Mouse (Mus musculus): ENCODE results near the gene Trpm3.
A peak's percentile ranks its signal among the peaks of the same experiment; 100 is the strongest.

The Trpm3 gene

DNA sequence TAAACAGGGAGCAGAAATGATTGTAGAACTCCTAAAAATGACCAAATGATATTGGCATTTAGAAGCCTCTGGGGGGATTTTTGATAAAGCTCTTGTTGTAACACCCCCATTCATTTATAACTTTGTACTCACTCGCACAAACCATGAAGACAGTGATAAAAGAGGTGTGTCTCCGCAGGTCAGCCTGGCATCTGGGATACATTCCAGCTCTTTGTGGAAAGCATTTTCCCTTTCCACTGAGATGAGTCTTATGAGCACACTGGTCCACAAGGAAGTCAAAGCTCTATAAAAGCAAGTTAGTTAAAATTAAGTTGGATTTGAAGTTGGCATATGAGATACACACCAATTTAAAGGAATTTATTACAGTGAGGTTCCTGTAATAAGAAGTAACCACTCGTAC, 600.4 kb downstream of the Trpm3 start:
- no peak for DNase-seq (ENCODE audit: low spot score in 2 of 2)

DNA sequence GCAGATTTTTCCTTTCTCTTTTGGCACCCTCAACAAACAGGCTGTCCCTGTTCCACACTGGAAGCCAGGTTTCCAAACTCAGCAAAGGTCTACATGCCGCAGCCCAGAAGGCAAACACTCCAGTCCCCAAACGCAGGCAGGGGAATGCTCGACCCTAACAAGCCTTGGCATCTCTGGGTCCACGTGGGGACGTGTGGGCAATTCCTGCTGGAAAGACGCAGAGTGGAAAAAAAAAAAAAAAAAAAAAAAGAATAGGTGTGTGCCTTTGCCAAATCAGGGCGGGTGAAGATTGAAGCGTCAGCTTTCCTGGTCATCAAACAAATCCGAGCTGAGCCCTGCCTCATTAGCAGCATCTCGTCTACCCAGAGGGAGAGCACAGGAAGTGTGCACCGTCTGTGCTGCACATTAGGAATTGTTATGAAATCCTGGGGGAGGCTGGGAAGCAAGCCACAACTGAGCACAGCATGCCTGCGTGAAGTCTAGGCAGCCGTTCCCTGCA, 614.5 kb downstream of the Trpm3 start:
- DNase-seq (ENCODE audit: low spot score in 2 of 2) = peak in 1 of 2 experiments; percentile 1

DNA sequence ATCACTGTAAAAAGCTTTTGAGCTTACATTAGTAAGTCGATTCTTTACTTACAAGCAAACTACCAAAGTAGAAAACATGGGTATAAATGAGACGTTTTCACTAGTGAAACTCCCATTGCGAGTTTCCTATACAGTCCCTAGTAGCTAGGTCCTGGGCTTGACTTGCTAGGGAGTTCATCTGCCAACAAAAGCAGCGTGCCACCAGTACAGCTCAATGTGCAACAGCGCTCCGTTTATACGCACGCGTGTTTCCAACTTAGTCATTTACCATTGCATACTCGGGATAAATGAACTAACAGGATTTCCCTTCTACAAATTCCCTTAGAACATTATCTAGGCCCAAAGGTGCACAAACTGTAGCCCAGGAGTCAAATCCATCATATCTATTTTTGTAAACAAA, 615.2 kb downstream of the Trpm3 start:
- no peak for DNase-seq (ENCODE audit: low spot score in 2 of 2)

DNA sequence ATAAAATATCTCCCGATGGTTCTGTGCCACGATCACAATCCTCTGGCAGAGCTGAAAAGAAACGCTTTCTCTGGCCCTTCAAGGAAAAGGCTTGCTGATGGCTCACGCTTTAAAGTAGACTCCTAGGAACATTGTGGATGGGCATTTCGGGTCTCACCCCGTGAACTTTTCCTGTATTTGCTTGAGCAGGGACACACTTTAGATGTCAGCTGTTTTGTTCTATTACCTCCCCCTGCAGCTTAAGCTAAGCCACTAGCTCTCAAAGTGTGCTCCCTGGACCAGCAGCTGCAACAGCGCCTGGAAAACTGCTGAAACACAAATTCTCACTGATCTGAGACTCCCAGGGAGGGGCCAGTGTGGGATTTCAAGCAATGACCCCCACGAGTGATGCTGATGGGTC, 615.7 kb downstream of the Trpm3 start:
- DNase-seq (ENCODE audit: low spot score in 2 of 2) = no peak

DNA sequence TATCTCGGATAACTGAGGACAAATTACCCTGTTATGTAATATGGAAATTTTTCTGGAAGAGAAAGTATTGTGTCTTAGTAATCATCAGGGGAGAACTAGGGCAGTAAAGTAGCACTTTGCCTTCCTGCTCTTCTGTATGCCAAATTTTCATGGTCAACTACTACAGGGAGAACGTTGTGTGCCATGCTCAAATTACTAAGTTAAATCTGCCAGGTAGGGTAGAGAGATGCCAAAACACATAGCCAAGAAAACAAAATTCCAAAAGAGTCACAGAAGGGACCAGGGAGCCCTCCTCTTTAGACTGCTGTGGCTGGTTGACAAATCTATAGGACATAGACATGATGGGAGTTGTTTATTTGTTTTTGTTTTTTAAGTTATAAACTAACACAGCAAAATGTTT, 619.6 kb downstream of the Trpm3 start:
- no peak for DNase-seq (ENCODE audit: low spot score in 2 of 2)

DNA sequence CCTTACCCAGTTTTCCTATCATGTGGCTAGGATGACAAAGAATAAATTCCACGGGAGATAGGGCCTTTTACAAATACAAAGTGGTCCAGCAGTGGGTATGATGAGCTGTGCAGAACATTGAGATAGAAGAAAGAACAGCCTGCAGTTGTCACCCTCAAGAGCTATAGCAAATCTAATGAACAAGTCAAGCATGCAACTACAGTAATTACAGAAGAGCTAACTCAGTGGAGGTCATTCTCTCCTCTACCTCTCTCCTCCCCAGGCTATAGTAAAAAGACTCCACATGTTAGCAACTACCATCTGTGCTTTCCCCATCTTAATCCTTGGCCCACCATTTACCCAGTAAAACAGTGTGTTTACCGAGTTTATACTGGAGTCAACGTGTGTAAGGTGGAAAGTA, 629.4 kb downstream of the Trpm3 start:
- no peak for DNase-seq (ENCODE audit: low spot score in 2 of 2)

DNA sequence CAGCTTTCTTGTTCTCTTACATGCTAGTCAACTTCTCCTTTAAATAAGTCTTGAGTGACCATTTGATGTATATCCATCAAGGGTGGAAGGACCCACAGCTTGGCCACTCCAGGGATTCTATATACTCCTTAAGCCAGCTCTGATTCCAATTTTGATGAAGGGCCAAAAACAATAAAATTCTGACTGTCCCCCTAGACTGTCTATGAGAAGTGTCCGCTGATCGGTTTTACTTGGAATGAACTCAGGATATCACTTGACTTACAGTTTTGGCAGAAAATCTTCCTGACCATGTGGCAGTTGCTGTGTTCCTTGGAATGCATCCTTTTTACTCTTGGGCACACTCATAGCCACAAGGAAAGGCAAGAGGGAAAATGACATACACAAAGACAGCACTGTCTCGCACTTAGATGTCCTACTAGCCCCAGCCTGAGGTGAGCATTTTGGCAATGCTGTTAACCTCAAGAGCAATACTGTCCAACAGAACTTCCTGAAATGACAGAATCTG, 636.4 kb downstream of the Trpm3 start:
- DNase-seq (ENCODE audit: low spot score in 2 of 2) = no peak

DNA sequence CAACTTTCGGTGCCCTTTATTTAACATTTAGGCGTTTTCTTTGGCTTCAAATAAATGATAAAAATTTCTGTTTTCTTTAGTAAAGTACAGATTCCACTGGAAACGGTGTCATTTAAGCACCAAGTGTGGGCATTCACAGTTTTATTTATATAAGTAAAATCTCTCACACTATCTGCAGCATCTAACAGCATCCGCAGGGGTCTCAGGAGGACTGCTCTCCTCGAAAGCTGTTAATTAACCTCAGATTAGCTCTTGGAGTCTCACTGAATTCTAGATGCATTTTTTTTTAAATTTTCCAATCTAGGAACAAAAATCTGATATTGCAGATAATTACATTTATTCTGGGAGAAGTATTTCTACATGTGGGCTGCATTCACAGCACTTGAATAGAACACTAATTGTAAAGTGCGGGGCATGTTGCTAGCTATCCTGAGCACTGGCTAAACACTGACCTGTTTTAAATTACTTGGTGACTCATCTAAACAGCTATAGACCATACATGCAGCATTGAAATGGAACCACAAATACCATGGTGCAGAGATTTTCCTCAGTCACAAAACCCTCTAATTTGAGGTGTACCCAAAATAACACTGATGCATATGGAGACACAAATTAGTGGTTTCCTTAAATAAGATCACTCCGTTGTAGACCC, 641.5 kb downstream of the Trpm3 start:
- no peak for DNase-seq (ENCODE audit: low spot score in 2 of 2)

DNA sequence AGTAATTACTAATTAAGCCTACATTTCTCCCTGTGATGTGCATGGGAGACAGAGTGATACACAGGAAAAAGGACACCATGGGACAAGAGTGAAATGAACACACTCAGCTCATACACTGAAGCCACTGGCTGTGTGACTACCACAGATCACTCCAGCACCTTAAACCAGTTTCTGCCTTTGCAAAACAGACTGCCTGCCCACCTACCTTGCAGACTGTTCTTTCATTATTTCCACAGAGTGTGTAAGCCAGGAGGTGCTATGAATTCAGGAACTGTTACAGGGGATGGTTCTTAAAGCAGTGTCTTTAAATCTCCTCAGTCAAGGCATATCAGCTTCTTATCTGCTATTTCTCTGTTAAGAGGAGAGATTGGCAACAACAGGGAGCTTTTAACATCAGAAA, 642.7 kb downstream of the Trpm3 start:
- DNase-seq (ENCODE audit: low spot score in 2 of 2) = no peak

DNA sequence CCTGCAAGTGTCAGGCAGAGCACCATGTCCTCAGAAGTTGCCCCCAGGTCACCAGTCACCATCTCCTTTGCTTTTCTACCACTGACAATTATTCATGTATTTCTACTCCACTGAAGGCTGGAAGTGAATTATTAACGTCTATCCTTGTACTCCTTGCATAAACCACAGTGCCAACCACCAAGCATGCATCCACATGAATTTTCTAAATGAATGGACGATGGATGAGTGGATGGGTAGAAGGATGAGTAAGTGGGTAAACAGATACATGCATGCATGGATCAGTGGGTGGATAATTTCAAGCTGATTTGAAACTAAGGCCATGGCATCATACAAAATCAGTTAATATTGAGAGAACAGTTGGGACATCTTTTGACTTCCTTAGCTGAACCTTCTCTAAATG, 644.9 kb downstream of the Trpm3 start:
- DNase-seq (ENCODE audit: low spot score in 2 of 2) = no peak

DNA sequence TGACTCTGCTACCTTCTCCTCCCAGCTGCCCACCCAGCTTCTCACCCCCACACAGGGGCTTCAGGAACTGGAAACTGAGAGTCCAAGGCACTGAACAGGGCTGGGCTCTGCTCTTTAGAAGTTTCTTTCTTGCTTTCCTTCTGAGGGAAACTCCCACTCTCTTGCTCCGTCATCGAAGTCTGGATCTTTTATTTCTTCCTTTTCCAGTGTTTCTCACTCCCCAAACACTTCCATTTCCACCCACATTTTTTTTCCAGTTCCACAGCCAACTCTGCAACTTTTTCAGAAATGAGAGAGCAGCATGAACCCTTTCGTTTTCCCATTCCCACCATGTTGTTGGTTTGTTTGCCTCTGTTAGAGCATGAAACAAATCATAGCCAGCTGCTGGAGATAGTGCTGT, 650.9 kb downstream of the Trpm3 start:
- no peak for DNase-seq (ENCODE audit: low spot score in 2 of 2)

DNA sequence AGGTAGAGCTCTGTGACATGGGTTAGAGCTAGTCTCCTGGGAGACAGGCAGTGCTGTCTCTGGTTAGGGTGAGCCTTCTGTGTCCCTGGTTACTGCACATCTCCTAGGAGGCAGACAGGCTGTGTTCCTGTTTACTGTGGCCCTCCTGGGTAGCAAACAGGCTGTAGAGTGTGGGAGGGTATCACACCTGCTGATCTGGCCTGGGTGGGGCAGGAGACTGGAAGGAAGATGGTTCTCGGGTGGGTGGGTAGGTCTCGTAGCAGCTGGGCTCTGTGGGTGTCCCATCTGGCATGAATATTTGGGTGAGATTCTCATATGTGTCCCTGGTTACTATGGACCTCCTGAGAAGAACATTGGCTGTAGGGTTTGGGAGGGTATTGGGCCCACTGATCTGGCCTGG, 658.1 kb downstream of the Trpm3 start:
- DNase-seq (ENCODE audit: low spot score in 2 of 2) = no peak

DNA sequence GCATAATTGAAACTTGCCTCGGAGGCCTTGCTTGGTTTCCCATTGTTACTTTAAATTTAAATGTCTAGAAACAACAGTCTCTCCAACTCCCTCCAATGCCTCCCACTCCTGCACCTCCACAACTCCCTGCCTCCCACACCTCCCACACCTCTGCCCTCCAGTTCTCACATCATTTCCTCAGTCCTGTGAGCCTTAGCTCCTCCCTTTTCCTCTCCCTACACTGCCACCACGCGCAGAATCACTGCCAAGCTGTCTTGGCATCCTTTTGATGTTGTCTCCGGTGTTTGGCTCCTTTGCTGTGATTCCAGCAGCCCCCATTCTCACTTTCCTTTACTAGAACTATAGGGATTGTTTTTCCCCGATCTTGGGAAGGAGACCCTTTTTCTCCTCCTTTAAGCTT, 661.6 kb downstream of the Trpm3 start:
- no peak for DNase-seq (ENCODE audit: low spot score in 2 of 2)

DNA sequence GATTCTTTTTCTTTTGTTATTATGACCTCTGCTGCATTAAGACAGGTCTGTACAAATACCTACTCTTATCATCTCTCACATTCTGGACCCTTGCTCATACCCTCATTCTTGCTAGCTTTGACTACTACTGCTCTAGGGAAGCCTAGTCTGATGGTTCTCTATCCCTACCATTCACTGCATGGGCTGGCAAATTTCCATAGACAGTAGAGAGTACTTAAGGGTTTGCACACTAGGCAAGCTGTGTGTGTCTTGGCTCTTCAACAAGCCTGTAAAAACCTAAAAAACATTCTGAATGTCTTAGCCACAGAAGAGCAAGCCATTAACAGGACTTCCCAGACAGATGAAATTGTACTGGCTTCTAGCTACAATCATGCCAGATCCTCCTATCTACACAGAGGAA, 664.5 kb downstream of the Trpm3 start:
- DNase-seq (ENCODE audit: low spot score in 2 of 2) = no peak

DNA sequence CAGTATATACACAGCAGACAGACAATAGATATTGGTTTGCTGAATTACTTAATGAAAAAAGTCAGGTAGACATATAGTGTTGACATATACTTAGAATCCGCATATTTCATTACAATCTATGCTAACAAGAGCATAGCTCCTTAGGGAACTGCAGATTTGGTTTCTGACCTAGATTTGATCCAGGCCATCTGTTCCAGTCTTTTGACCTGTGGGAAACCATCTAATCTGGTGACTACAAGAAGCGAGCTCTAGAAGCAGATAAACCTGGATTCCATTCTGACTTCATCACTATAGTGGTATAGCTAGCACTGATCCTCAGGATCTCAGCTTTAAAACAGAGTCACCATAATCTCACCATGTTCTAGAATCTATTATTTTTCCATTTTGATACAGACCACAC, 665.5 kb downstream of the Trpm3 start:
- DNase-seq (ENCODE audit: low spot score in 2 of 2) = no peak

DNA sequence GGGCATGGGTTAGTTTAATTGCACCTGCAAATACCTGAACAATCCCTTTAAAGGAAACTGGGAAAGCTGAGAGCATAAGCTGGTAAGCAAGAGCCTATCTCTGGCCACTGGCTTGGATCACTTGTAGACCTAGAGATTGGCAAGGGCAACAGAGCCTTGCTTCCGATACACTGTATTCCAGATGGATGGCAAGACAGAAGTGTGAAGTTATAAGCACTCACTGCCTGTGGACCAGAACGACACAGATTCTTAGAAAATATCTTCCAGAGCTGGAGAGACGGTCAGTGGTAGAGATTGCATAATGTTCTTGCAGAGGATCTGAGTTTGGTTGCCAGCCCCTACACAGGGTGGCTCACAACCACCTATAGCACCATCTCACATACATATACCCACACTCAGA, 671.4 kb downstream of the Trpm3 start:
- no peak for DNase-seq (ENCODE audit: low spot score in 2 of 2)

DNA sequence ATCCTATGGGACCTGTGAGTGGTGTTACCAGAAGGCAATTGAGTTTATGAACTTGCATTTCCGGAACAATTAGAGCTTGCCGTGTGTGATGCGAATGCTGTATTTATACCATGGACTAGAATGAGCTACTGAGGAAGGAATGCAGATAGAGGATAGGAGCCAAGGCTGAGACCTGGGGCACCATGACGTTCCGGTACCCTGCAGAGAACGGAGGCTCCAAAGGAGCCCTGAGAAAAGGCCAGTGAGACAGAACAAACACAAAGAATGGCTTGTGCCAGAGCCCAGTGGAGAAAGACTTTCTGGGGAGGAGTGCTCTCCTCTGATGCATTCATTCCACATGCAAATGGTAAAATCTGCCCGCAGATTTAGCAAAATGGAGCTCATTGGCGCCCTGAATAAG, 682.9 kb downstream of the Trpm3 start:
- DNase-seq (ENCODE audit: low spot score in 2 of 2) = no peak

DNA sequence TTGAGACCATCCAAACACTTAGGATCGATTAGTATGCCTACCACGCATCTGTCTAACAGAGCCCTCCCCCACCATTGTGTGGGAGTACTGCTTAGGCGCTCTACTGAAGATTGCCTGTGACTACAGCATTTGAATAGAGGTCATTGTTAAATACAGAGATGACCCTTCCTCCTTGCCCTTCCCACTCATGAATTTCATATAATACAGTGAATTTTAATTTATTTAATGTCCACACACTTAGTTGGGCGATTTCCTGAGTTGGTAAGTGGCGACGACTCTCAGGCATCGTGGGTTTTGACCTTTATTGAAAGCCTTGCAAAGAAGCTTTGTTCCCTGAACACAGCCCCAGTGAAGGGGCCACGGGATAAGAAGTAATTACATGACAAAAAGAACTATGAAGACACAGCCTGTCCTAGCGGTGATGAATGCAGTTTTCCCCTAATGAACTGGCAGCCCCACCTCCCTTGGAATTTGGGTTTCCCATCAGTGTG, 684.7 kb downstream of the Trpm3 start:
- no peak for DNase-seq (ENCODE audit: low spot score in 2 of 2)

DNA sequence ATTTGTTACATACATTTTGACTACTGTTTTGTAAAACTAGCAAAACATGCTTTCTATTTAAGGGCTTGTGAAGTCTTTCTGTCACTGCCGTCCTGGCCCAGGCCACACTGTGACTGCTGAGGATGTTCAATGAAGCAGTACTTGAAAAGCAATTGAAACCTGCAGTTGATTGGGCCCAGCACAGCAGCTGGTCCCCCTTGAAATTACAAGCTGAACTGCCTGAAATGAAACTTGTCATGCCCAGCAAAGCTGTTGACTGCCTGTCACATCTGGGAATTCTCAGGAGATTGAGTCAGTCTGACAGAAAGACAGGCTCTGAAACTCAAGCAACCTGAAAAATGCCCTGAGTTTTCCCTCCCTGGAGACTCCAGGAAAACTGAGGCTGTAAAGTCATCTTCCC, 687.0 kb downstream of the Trpm3 start:
- DNase-seq (ENCODE audit: low spot score in 2 of 2) = no peak

DNA sequence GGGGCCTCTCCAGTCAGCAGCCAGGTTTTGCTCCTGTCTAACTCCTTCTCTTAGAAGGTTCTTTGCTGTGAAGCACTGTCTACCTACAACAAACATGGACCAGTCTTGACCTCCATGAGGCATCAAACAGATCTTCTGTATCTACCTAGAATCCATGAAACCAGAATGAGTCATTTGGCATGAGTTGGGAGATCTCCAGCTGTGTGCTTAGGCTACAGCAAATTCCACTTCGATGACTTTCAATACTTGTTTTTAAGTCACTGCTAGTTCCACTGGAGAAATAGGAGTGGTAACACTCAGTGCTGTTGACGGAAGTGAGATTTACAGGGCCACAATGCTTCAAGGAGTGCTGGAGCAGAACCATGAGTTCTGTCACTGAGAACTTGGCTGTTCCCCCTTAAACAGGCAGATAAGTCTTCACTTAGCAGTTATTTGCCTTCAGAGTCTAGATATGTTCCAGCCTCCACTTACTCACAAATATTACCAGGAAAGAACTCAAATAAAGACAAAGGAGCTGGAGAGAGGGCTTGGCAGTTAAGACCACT, 689.4 kb downstream of the Trpm3 start:
- no peak for DNase-seq (ENCODE audit: low spot score in 2 of 2)

DNA sequence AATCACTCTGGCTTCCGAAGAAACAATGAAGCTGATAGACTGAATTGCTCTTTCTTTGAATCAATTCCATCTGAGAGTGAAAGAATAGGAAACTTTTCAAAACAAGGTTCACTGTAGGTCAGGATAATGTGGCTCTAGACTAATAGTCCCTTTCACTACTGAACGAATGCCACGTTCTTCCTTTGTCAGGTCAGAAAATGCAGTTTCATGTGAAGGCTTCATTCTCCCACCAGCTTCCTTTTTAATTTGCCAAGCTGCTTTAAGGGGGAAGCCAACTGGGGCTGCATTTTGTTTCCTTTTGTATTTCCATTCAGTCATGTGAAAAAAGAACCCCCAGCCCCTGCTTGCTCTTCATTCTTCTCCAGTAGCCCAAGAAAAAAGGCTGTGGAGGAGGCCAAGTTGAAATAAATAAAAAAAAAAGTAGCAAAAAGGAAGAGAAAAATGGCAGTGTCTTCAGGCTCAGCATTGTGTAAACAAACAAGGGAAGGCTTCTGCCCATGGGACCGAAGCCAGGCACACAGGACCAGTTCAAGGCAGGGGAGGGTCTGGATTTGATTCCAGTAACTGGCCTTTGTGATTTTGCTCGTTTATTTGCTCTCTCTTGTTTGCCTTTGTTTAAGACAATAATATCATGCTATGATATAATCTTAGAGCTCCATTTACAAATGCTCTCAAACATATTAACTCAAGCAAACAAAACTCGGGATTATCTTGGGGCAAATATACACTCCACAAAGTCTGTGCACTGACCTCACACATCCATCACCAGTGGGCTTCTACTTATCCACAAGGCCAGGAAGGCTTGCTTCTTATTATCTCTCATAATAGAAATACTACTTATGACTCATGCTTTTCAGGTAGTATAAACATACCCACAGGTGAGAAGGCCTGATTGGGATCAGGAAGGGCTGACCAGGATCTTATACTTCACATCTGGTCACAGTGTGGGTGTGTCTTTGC, 702.5 kb downstream of the Trpm3 start:
- no peak for DNase-seq (ENCODE audit: low spot score in 2 of 2)

DNA sequence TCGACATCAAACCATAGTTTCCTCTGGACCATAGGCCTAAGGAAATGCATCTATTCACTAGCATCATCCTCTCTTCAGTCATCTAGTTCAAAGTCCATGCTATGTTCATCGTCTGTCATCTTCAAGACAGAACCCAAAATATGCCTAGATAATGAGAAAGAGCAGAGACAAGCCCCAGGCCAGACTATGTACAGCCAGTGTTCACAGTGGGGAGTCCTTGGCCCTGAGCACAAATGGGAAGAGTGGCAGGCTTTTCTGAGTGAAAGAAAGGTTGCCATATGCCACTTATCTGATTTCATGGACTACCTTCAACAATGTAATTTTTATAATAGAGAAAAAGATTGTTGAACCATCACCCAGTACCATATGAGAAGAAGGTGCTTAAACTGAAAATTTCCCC, 703.9 kb downstream of the Trpm3 start:
- no peak for DNase-seq (ENCODE audit: low spot score in 2 of 2)
